In genomic region chr16:57423001-57423800, GRCm38 (mm10) we compare ENCODE assay signal across 11 mouse cellular contexts.
DNase-seq lines count a peak whose midpoint lies in the region; ATAC-seq lines count a peak whose summit lies in the region.
"Had no signal": no experiment of that assay in that cellular context is flagged by ENCODE, and none has a peak within 500 bp of the region (broad histone marks: within the 10 kb centered on the region; RNA-seq: fewer than 3 reads in every experiment).

No protein-coding gene starts in this region.

- WGBS in liver, embryonic 16.5 days (ENCODE audit: insufficient replicate concordance): 29% methylated on average over 6 of the region's 6 CpGs
- 47% methylated on average over 6 of the region's 6 CpGs for WGBS in liver, embryonic 11.5 days
- 60% methylated on average over 6 of the region's 6 CpGs for WGBS in heart, embryonic 11.5 days (ENCODE audit: insufficient replicate concordance)

- no peaks in the 10 kb centered on the region for H3K9me3 ChIP-seq in liver, embryonic 16.5 days (replicated peaks; ENCODE audit: control insufficient read depth, low read length)
- H3K9me3 ChIP-seq in liver, embryonic 11.5 days (ENCODE audit: control insufficient read depth, low read length): no peaks in the 10 kb centered on the region
- H3K9me3 ChIP-seq in heart, embryonic 11.5 days (replicated peaks; ENCODE audit: control insufficient read depth, low read length): no peaks in the 10 kb centered on the region
- H3K9me3 ChIP-seq: embryonic facial prominence, embryonic 15.5 days; heart, embryonic 15.5 days; limb, embryonic 12.5 days had no signal

- no peak overlapping the region for H3K9ac ChIP-seq in liver, embryonic 16.5 days (ENCODE audit: low read depth, low read length)
- no peak overlapping the region for H3K9ac ChIP-seq in liver, embryonic 11.5 days (ENCODE audit: low read depth, low read length)
- no peak overlapping the region for H3K9ac ChIP-seq in heart, embryonic 11.5 days (ENCODE audit: low read depth, low read length)
- H3K9ac ChIP-seq: embryonic facial prominence, embryonic 15.5 days; heart, embryonic 15.5 days; limb, embryonic 12.5 days had no signal

- no peak overlapping the region for H3K27ac ChIP-seq in liver, embryonic 16.5 days (ENCODE audit: low read length)
- no peak overlapping the region for H3K27ac ChIP-seq in liver, embryonic 11.5 days (ENCODE audit: low read depth, low read length)
- no peak overlapping the region for H3K27ac ChIP-seq in heart, embryonic 11.5 days (ENCODE audit: low read depth, low read length)
- H3K27ac ChIP-seq: embryonic facial prominence, embryonic 15.5 days; heart, embryonic 15.5 days; limb, embryonic 12.5 days had no signal

- H3K36me3 ChIP-seq in liver, embryonic 16.5 days (ENCODE audit: control insufficient read depth, insufficient read depth): no peaks in the 10 kb centered on the region
- no peaks in the 10 kb centered on the region for H3K36me3 ChIP-seq in liver, embryonic 11.5 days (ENCODE audit: control insufficient read depth, insufficient read depth, low read length)
- H3K36me3 ChIP-seq in heart, embryonic 11.5 days (ENCODE audit: control insufficient read depth, insufficient read depth, low read length): no peaks in the 10 kb centered on the region
- H3K36me3 ChIP-seq: embryonic facial prominence, embryonic 15.5 days; heart, embryonic 15.5 days; limb, embryonic 12.5 days had no signal

- ATAC-seq in liver, embryonic 16.5 days (ENCODE audit: low read depth): 0 out of 2 replicates have a peak, but pooled peaks have one; percentile 27
- no peak for ATAC-seq in liver, embryonic 11.5 days (replicated peaks; ENCODE audit: low FRiP score)
- peak; percentile 86 for ATAC-seq in activated CD4-positive, CD25-positive, alpha-beta regulatory T cell, adult 4 months
- no peak for ATAC-seq in heart, embryonic 11.5 days (replicated peaks; ENCODE audit: insufficient number of reproducible peaks, low FRiP score, low TSS enrichment)

- H3K4me2 ChIP-seq in liver, embryonic 16.5 days (ENCODE audit: low read depth, low read length): no peak overlapping the region
- no peak overlapping the region for H3K4me2 ChIP-seq in liver, embryonic 11.5 days
- no peak overlapping the region for H3K4me2 ChIP-seq in heart, embryonic 11.5 days
- H3K4me2 ChIP-seq: embryonic facial prominence, embryonic 15.5 days; heart, embryonic 15.5 days; limb, embryonic 12.5 days had no signal

- H3K4me1 ChIP-seq in liver, embryonic 16.5 days (ENCODE audit: control insufficient read depth, low read depth, low read length): no peaks in the 10 kb centered on the region
- H3K4me1 ChIP-seq in liver, embryonic 11.5 days (replicated peaks; ENCODE audit: control insufficient read depth, insufficient read depth, low read length): no peaks in the 10 kb centered on the region
- peaks cover 25% of the 10 kb centered on the region for H3K4me1 ChIP-seq in heart, embryonic 11.5 days (ENCODE audit: control insufficient read depth, insufficient read depth, low read length)

- no peaks in the 10 kb centered on the region for H3K27me3 ChIP-seq in liver, embryonic 16.5 days (ENCODE audit: control insufficient read depth, insufficient read depth, low read depth, low read length)
- H3K27me3 ChIP-seq in liver, embryonic 11.5 days (replicated peaks; ENCODE audit: control insufficient read depth, insufficient read depth, low read length): no peaks in the 10 kb centered on the region
- H3K27me3 ChIP-seq in heart, embryonic 11.5 days (ENCODE audit: control insufficient read depth, insufficient read depth, low read length): no peaks in the 10 kb centered on the region
- H3K27me3 ChIP-seq: embryonic facial prominence, embryonic 15.5 days; heart, embryonic 15.5 days; limb, embryonic 12.5 days had no signal

- DNase-seq in liver, embryonic 11.5 days (ENCODE audit: low spot score): no peak
- DNase-seq in kidney, postnatal 14 days: peak; percentile 43
- peak; percentile 24 to 70 for DNase-seq in thymus, adult 18-20 months
- DNase-seq in frontal cortex, postnatal 25 days (ENCODE audit: low spot score in 2 of 2): no peak
- no peak for DNase-seq in frontal cortex, postnatal 36 days (ENCODE audit: low spot score in 2 of 2)

- H3K4me3 ChIP-seq in liver, embryonic 16.5 days (ENCODE audit: low read depth, low read length): no peak overlapping the region
- no peak overlapping the region for H3K4me3 ChIP-seq in liver, embryonic 11.5 days (ENCODE audit: low read depth, low read length)
- H3K4me3 ChIP-seq in heart, embryonic 11.5 days (ENCODE audit: low read depth, low read length): no peak overlapping the region
- H3K4me3 ChIP-seq: embryonic facial prominence, embryonic 15.5 days; heart, embryonic 15.5 days; limb, embryonic 12.5 days had no signal

Comparison
In these comparisons a context has a peak if more than half of its experiments do, and no peak if none do; other contexts are left out.
1. ATAC-seq: peak in liver, embryonic 16.5 days (single experiment) and activated CD4-positive, CD25-positive, alpha-beta regulatory T cell, adult 4 months (single experiment); none in liver, embryonic 11.5 days (single experiment) and heart, embryonic 11.5 days (single experiment).
2. DNase-seq: peak in kidney, postnatal 14 days (single experiment) and thymus, adult 18-20 months (2 of 2); none in liver, embryonic 11.5 days (single experiment), frontal cortex, postnatal 25 days (0 of 2) and frontal cortex, postnatal 36 days (0 of 2).